Mouse (Mus musculus) spleen, postnatal 10 days (tissue): ENCODE data around the gene Ksr2.

ENCODE experiments used
- DNase-seq, 2 experiments: peaks; one replicate each; pipeline ENCODE4 v3.0.0; 2021 to 2022; ENCODE audit warnings: low spot score in 2 of 2

The Ksr2 gene

DNA sequence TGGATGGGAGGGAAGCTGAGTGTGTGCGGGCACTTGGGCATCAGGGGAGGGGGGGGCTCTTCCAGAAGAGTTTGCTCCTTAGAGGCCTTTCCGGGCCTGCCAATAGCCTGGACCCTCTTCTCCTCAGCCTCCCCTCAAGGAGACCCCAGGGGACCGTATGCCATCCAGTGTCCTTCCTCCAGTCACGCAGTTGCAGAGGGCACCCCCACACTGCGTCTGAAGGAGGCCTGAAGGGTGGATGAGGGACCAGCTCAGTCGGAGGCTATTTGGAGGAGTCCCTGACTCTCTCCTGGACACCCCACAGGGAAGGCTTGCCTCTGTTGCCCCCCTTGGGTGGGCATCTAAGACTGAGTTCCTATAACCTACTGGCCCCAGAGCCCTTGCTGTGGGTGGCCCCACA lies 367.4 kb downstream of the Ksr2 start:
- no peak for DNase-seq

GRCm38 (mm10) chr5:117790071-117790470 lies 376.3 kb downstream of the Ksr2 start:
- no peak for DNase-seq

DNA sequence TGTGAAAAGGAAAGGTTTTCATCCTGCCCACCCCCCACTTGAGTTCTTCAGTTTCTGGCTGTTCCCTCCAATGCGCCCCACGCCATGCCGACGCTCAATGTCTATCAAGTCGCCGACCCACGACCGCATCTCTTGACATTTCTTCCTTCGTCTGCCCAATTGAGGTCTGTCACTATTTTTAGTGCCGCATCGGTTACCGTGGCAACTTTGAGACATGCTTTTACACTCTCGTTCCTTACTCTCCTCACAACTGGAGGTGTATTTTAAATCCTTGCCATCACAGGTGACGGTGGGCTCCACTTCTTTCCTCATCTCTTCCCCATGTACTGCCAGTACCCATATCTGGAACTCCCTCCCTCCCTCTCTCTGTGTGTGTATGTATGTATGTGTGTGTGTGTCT lies 378.1 kb downstream of the Ksr2 start:
- DNase-seq, result no peak

GRCm38 (mm10) chr5:117800849-117801248 lies 387.0 kb downstream of the Ksr2 start:
- no peak for DNase-seq

- DNase-seq, result no peak
Observed at GRCm38 (mm10) chr5:117802071-117802521, 388.3 kb downstream of the Ksr2 start.

DNA sequence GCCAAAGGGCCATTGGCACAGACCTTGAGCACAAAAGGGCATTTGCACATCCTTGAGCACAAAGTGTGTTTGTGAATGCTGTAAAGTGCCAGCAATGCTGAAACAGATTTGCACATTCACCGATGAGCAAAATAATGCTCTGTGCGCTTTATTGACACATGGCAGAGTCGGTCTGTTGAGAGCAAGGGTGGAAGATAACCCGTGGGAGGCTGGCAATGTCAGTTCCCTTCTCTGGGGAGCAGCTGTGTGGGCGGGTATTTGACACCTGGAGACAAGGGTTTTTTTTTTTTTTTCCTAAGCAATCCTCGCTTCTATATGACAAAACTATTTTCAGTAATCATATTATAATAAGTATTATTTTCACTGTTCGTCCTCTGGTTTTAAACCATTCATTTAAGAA lies 389.8 kb downstream of the Ksr2 start:
- no peak for DNase-seq

- DNase-seq, result no peak
Observed at GRCm38 (mm10) chr5:117810930-117811329, 397.1 kb downstream of the Ksr2 start.

DNA sequence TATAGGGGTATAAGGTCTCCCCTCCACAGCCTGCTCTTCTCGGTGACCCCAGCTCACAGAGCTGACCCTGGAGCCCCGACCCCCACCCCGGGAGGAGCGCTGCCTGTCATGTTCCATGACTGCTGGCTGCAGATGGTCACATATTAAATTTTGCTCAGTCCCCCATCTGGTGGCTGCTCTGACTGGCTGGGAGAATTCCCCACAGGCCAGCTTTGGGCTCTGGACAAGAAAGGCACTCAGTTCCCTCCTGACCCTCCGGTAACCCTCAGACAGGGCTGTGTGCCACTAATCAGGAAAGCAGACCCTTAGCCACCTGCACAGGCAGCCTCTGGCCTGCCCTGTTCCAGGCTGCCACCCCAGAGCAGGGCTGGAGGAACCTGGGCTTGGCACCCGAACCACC lies 405.0 kb downstream of the Ksr2 start:
- no peak for DNase-seq

DNA sequence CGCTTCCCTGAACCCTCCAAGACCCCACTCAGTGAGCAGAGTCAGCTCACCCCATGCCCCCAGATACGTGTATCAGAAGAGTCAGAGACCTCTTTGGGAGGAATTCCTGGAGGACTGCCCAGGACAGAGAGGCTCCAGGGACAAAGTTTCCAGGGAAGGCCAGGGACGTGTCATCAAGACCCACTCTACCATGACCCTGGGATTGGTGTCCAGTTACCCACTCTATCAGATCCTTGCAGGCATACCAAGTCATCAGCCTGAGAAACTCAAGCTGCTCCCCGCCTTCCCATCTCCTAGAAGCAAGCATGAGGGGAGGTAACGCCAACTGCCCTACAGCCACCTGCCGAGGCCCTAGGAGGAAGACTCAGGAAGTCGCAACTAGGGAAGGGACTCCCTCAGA lies 406.6 kb downstream of the Ksr2 start:
- no peak for DNase-seq

GRCm38 (mm10) chr5:117823811-117824210 lies 410.0 kb downstream of the Ksr2 start:
- no peak for DNase-seq

- DNase-seq, result no peak
Observed at GRCm38 (mm10) chr5:117824486-117824885, 410.7 kb downstream of the Ksr2 start.
